Mouse (Mus musculus) intestine, embryonic 14.5 days (tissue): Measurements from ENCODE around the gene Gpc5. TPM values are rescaled to one million over a fixed set of nuclear protein-coding genes. Genes with fewer than 3 reads are reported as not detected.

Experiments
- ATAC-seq: fragments of 200-750 bp; cut with Nextera tagmentation; replicated peaks from 2 replicates; pipeline ENCODE4 v1.8.0; 2017; ENCODE audit warnings: low read depth, moderate number of reproducible peaks, moderate TSS enrichment, moderate library complexity; ENCODE audit not compliant: low FRiP score, low TSS enrichment
- DNase-seq: peaks from one replicate; pipeline ENCODE4 v3.0.0-alpha.2; 2018; ENCODE audit warnings: low spot score
- H3K27ac ChIP-seq: fragments of 300-500 bp; sonication (generic); 2 replicates; pipeline ENCODE4 v1.5.1; 2014; ENCODE audit warnings: low read depth, mild to moderate bottlenecking, control low read depth
- H3K27me3 ChIP-seq: fragments of 300-500 bp; sonication (generic); replicated peaks from 2 replicates; pipeline ENCODE4 v1.6.1; 2014; ENCODE audit warnings: low read length, control low read depth; ENCODE audit not compliant: control insufficient read depth, insufficient read depth
- H3K36me3 ChIP-seq: fragments of 300-500 bp; sonication (generic); 2 replicates; pipeline ENCODE4 v1.6.1; 2014; ENCODE audit warnings: low read length, control low read depth; ENCODE audit not compliant: control insufficient read depth, insufficient read depth
- H3K4me1 ChIP-seq: fragments of 300-500 bp; sonication (generic); replicated peaks from 2 replicates; pipeline ENCODE4 v1.6.1; 2014; ENCODE audit warnings: low read length, control low read depth, mixed read lengths; ENCODE audit not compliant: control insufficient read depth, insufficient read depth
- H3K4me2 ChIP-seq: fragments of 300-500 bp; sonication (generic); 2 replicates; pipeline ENCODE4 v1.6.1; 2014; ENCODE audit warnings: low read length
- H3K4me3 ChIP-seq: fragments of 300-500 bp; sonication (generic); 2 replicates; pipeline ENCODE4 v1.5.1; 2014; ENCODE audit warnings: low read depth, low read length, control low read depth, mixed read lengths
- H3K9ac ChIP-seq: fragments of 300-500 bp; sonication (generic); 2 replicates; pipeline ENCODE4 v1.6.1; 2014; ENCODE audit warnings: mild to moderate bottlenecking, low read length
- H3K9me3 ChIP-seq: fragments of 300-500 bp; sonication (generic); 2 replicates; pipeline ENCODE4 v1.6.1; 2016; ENCODE audit warnings: low read length, control low read depth; ENCODE audit not compliant: control insufficient read depth
- WGBS: fragments of 180-500 bp; shearing (Covaris S2); extraction: QIAGEN DNeasy Blood & Tissue Kit; methylation state at CpG from one replicate; pipeline ENCODE4 v1.1.7; 2014; 5-methylcytosine and 5-hydroxymethylcytosine counted together
- polyA plus RNA-seq: library from polyadenylated mRNA; unstranded; fragments of >200 nt; fragmentation: Nextera tagmentation; extraction: Ambion mirVana; gene quantifications from 2 replicates; pipeline ENCODE4 v1.2.1, GENCODE M21; 2014

Gene Gpc5
- polyA plus RNA-seq, 1 experiment from 2014 or later = 0.24 TPM

- no peak for DNase-seq
- no peak overlapping the region for H3K27ac ChIP-seq
- ATAC-seq = no peak
Measured at GRCm38 (mm10) chr14:115444789-115445770, 353.1 kb downstream of the Gpc5 start.

GRCm38 (mm10) chr14:115450938-115451337 lies 358.9 kb downstream of the Gpc5 start:
- ATAC-seq (no peak), DNase-seq (no peak)
- Histone ChIP-seq H3K9me3 (no peaks in the 10 kb centered on the region), H3K36me3 (no peaks in the 10 kb centered on the region), H3K9ac (no peak overlapping the region), H3K4me2 (no peak overlapping the region), H3K4me1 (no peaks in the 10 kb centered on the region), H3K27me3 (no peaks in the 10 kb centered on the region), H3K27ac (no peak overlapping the region), H3K4me3 (no peak overlapping the region)
- WGBS = 62% methylated on average over 2 of the region's 2 CpGs

More at GRCm38 (mm10) chr14:115444789-115445770, 353.1 kb downstream of the Gpc5 start:
- Histone ChIP-seq H3K36me3 (no peaks in the 10 kb centered on the region), H3K4me1 (no peaks in the 10 kb centered on the region), H3K9ac (no peak overlapping the region), H3K27me3 (no peaks in the 10 kb centered on the region), H3K9me3 (no peaks in the 10 kb centered on the region), H3K4me3 (no peak overlapping the region), H3K4me2 (no peak overlapping the region)
- WGBS = 73% methylated on average over 10 of the region's 10 CpGs

GRCm38 (mm10) chr14:115467960-115468359 lies 375.9 kb downstream of the Gpc5 start:
- Histone ChIP-seq H3K27ac (no peak overlapping the region), H3K4me3 (no peak overlapping the region), H3K9me3 (no peaks in the 10 kb centered on the region), H3K9ac (no peak overlapping the region), H3K4me1 (no peaks in the 10 kb centered on the region), H3K4me2 (no peak overlapping the region), H3K36me3 (no peaks in the 10 kb centered on the region), H3K27me3 (no peaks in the 10 kb centered on the region)
- DNase-seq (no peak), ATAC-seq (no peak)
- WGBS = 56% methylated on average over 5 of the region's 5 CpGs

GRCm38 (mm10) chr14:115475234-115475633 lies 383.2 kb downstream of the Gpc5 start:
- 45% methylated on average over 4 of the region's 4 CpGs for WGBS
- ATAC-seq (no peak), DNase-seq (peak; percentile 55)
- H3K27me3 ChIP-seq = no peaks in the 10 kb centered on the region
- no peaks in the 10 kb centered on the region for H3K4me1 ChIP-seq
- H3K36me3 ChIP-seq = no peaks in the 10 kb centered on the region
- H3K9me3 ChIP-seq = no peaks in the 10 kb centered on the region
- no peak overlapping the region for H3K9ac ChIP-seq
- no peak overlapping the region for H3K4me2 ChIP-seq
- no peak overlapping the region for H3K27ac ChIP-seq
- no peak overlapping the region for H3K4me3 ChIP-seq

GRCm38 (mm10) chr14:115477360-115477759 lies 385.3 kb downstream of the Gpc5 start:
- ATAC-seq (no peak), DNase-seq (no peak)
- Histone ChIP-seq H3K27me3 (no peaks in the 10 kb centered on the region), H3K9ac (no peak overlapping the region), H3K36me3 (no peaks in the 10 kb centered on the region), H3K9me3 (no peaks in the 10 kb centered on the region), H3K4me1 (no peaks in the 10 kb centered on the region), H3K4me3 (no peak overlapping the region), H3K27ac (no peak overlapping the region), H3K4me2 (no peak overlapping the region)
- WGBS = 65% methylated on average over 14 of the region's 14 CpGs

GRCm38 (mm10) chr14:115485090-115485489 lies 393.1 kb downstream of the Gpc5 start:
- H3K4me1 ChIP-seq = no peaks in the 10 kb centered on the region
- no peak for ATAC-seq
- H3K9ac ChIP-seq = no peak overlapping the region
- DNase-seq = no peak
- no peaks in the 10 kb centered on the region for H3K9me3 ChIP-seq
- no peaks in the 10 kb centered on the region for H3K36me3 ChIP-seq
- H3K27ac ChIP-seq = no peak overlapping the region
- no peak overlapping the region for H3K4me3 ChIP-seq
- no peaks in the 10 kb centered on the region for H3K27me3 ChIP-seq
- H3K4me2 ChIP-seq = no peak overlapping the region

- 78% methylated on average over 6 of the region's 6 CpGs for WGBS
- no peak overlapping the region for H3K27ac ChIP-seq
- no peak overlapping the region for H3K9ac ChIP-seq
- H3K4me3 ChIP-seq = no peak overlapping the region
- no peak overlapping the region for H3K4me2 ChIP-seq
- DNase-seq (no peak), ATAC-seq (no peak)
- H3K9me3 ChIP-seq = no peaks in the 10 kb centered on the region
- H3K4me1 ChIP-seq = no peaks in the 10 kb centered on the region
- H3K36me3 ChIP-seq = no peaks in the 10 kb centered on the region
- no peaks in the 10 kb centered on the region for H3K27me3 ChIP-seq
Measured at GRCm38 (mm10) chr14:115500794-115501193, 408.8 kb downstream of the Gpc5 start.

- Histone ChIP-seq H3K27me3 (no peaks in the 10 kb centered on the region), H3K27ac (no peak overlapping the region), H3K4me2 (no peak overlapping the region), H3K4me3 (no peak overlapping the region), H3K4me1 (no peaks in the 10 kb centered on the region), H3K9me3 (no peaks in the 10 kb centered on the region), H3K9ac (no peak overlapping the region), H3K36me3 (no peaks in the 10 kb centered on the region)
- WGBS = 80% methylated on average over 4 of the region's 4 CpGs
- DNase-seq (no peak), ATAC-seq (no peak)
Measured at GRCm38 (mm10) chr14:115546516-115547282, 454.7 kb downstream of the Gpc5 start.
